Mouse (Mus musculus) intestine, embryonic 14.5 days (tissue): ENCODE data around the gene Camsap3. TPM values are rescaled to one million over a fixed set of nuclear protein-coding genes. Genes with fewer than 3 reads are reported as not detected.
A peak's percentile ranks its signal among the peaks of the same experiment; 100 is the strongest.

Experiments
- ATAC-seq: fragments of 200-750 bp; cut with Nextera tagmentation; replicated peaks from 2 replicates; pipeline ENCODE4 v1.8.0; 2017; ENCODE audit warnings: low read depth, moderate number of reproducible peaks, moderate TSS enrichment, moderate library complexity; ENCODE audit not compliant: low FRiP score, low TSS enrichment
- DNase-seq: peaks from one replicate; pipeline ENCODE4 v3.0.0-alpha.2; 2018; ENCODE audit warnings: low spot score
- H3K27ac ChIP-seq: fragments of 300-500 bp; sonication (generic); 2 replicates; pipeline ENCODE4 v1.5.1; 2014; ENCODE audit warnings: low read depth, mild to moderate bottlenecking, control low read depth
- H3K27me3 ChIP-seq: fragments of 300-500 bp; sonication (generic); replicated peaks from 2 replicates; pipeline ENCODE4 v1.6.1; 2014; ENCODE audit warnings: low read length, control low read depth; ENCODE audit not compliant: control insufficient read depth, insufficient read depth
- H3K36me3 ChIP-seq: fragments of 300-500 bp; sonication (generic); 2 replicates; pipeline ENCODE4 v1.6.1; 2014; ENCODE audit warnings: low read length, control low read depth; ENCODE audit not compliant: control insufficient read depth, insufficient read depth
- H3K4me1 ChIP-seq: fragments of 300-500 bp; sonication (generic); replicated peaks from 2 replicates; pipeline ENCODE4 v1.6.1; 2014; ENCODE audit warnings: low read length, control low read depth, mixed read lengths; ENCODE audit not compliant: control insufficient read depth, insufficient read depth
- H3K4me2 ChIP-seq: fragments of 300-500 bp; sonication (generic); 2 replicates; pipeline ENCODE4 v1.6.1; 2014; ENCODE audit warnings: low read length
- H3K4me3 ChIP-seq: fragments of 300-500 bp; sonication (generic); 2 replicates; pipeline ENCODE4 v1.5.1; 2014; ENCODE audit warnings: low read depth, low read length, control low read depth, mixed read lengths
- H3K9ac ChIP-seq: fragments of 300-500 bp; sonication (generic); 2 replicates; pipeline ENCODE4 v1.6.1; 2014; ENCODE audit warnings: mild to moderate bottlenecking, low read length
- H3K9me3 ChIP-seq: fragments of 300-500 bp; sonication (generic); 2 replicates; pipeline ENCODE4 v1.6.1; 2016; ENCODE audit warnings: low read length, control low read depth; ENCODE audit not compliant: control insufficient read depth
- WGBS: fragments of 180-500 bp; shearing (Covaris S2); extraction: QIAGEN DNeasy Blood & Tissue Kit; methylation state at CpG from one replicate; pipeline ENCODE4 v1.1.7; 2014; 5-methylcytosine and 5-hydroxymethylcytosine counted together
- polyA plus RNA-seq: library from polyadenylated mRNA; unstranded; fragments of >200 nt; fragmentation: Nextera tagmentation; extraction: Ambion mirVana; gene quantifications from 2 replicates; pipeline ENCODE4 v1.2.1, GENCODE M21; 2014

Camsap3 gene
- polyA plus RNA-seq, 1 experiment from 2014 or later: 21.5 TPM

GRCm38 (mm10) chr8:3655526-3655925 lies 68.4 kb downstream of the Camsap3 start, which contains the start of gene Retn:
TSS of gene Retn (plus strand) at chr8:3655770.
- DNase-seq (no peak), ATAC-seq (no peak)
- Histone ChIP-seq H3K9me3 (no peaks in the 10 kb centered on the region), H3K27me3 (no peaks in the 10 kb centered on the region), H3K9ac (no peak within 1 kb of the TSS), H3K4me2 (no peak within 1 kb of the TSS), H3K4me3 (no peak within 1 kb of the TSS), H3K36me3 (no peaks in the 10 kb centered on the region), H3K27ac (no peak within 1 kb of the TSS), H3K4me1 (no peaks in the 10 kb centered on the region)
- WGBS: 63% methylated on average over 3 of the region's 3 CpGs

- DNase-seq (peak; percentile 55), ATAC-seq (no peak)
- 19% methylated on average over 7 of the region's 7 CpGs for WGBS
- Histone ChIP-seq H3K9me3 (no peaks in the 10 kb centered on the region), H3K4me1 (no peaks in the 10 kb centered on the region), H3K27ac (no peak overlapping the region), H3K4me3 (no peak overlapping the region), H3K9ac (no peak overlapping the region), H3K27me3 (no peaks in the 10 kb centered on the region), H3K4me2 (no peak overlapping the region), H3K36me3 (no peaks in the 10 kb centered on the region)
Measured at GRCm38 (mm10) chr8:3656725-3657381, 69.8 kb downstream of the Camsap3 start.

Other genes starting within 250 kb of the Camsap3 start
- 0.34 TPM in 1 of 2 replicates, not detected in the other for gene A430078G23Rik, start 233.9 kb upstream of the Camsap3 start, polyA plus RNA-seq
- gene Arhgef18, start 194.3 kb upstream of the Camsap3 start, polyA plus RNA-seq: 8.6 and 10.7 TPM in 2 replicates
- 4.2 and 5.1 TPM in 2 replicates for gene Pex11g, start 119.6 kb upstream of the Camsap3 start, polyA plus RNA-seq
- gene Tex45, start 116.4 kb upstream of the Camsap3 start, polyA plus RNA-seq: 0.12 TPM in 1 of 2 replicates, not detected in the other
- 20.6 and 22.7 TPM in 2 replicates for gene Zfp358, start 94.2 kb upstream of the Camsap3 start, polyA plus RNA-seq
- 37.3 and 41.8 TPM in 2 replicates for gene Mcoln1, start 86.8 kb upstream of the Camsap3 start, polyA plus RNA-seq
- 25.7 and 26.7 TPM in 2 replicates for gene Pnpla6, start 71.9 kb upstream of the Camsap3 start, polyA plus RNA-seq
- gene C330021F23Rik, start 19.3 kb upstream of the Camsap3 start, polyA plus RNA-seq: 3.8 and 4.5 TPM in 2 replicates
- gene Xab2, start 34.0 kb downstream of the Camsap3 start, polyA plus RNA-seq: 56.4 and 61.5 TPM in 2 replicates
- gene Pet100, start 34.3 kb downstream of the Camsap3 start, polyA plus RNA-seq: 95.1 and 95.4 TPM in 2 replicates
- gene Pcp2, start 38.3 kb downstream of the Camsap3 start, polyA plus RNA-seq: 0.12 TPM in 1 of 2 replicates, not detected in the other
- gene Stxbp2, start 43.7 kb downstream of the Camsap3 start, polyA plus RNA-seq: 85.9 and 106 TPM in 2 replicates
- 0.22 TPM in 1 of 2 replicates, not detected in the other for gene Retn, start 68.5 kb downstream of the Camsap3 start, polyA plus RNA-seq
- 0.12 and 0.47 TPM in 2 replicates for gene Mcemp1, start 78.5 kb downstream of the Camsap3 start, polyA plus RNA-seq
- 16.7 and 16.8 TPM in 2 replicates for gene Fcor, start 85.1 kb downstream of the Camsap3 start, polyA plus RNA-seq
- 34.0 TPM in 2 replicates for gene Trappc5, start 89.0 kb downstream of the Camsap3 start, polyA plus RNA-seq
- 0.08 and 0.11 TPM in 2 replicates for gene Fcer2a, start 106.9 kb downstream of the Camsap3 start, polyA plus RNA-seq
- gene Clec4g, start 133.4 kb downstream of the Camsap3 start, polyA plus RNA-seq: not detected in 2 replicates
- not detected in 2 replicates for gene Cd209a, start 161.7 kb downstream of the Camsap3 start, polyA plus RNA-seq